20 mouse cellular contexts compared by ENCODE assay signal in genomic region chr5:69522064-69522463, GRCm38 (mm10). TPM values are rescaled to one million over a fixed set of nuclear protein-coding genes. Genes with fewer than 3 reads are reported as not detected.
DNase-seq lines count a peak whose midpoint lies in the region; ATAC-seq and TF ChIP-seq lines count a peak whose summit lies in the region.
"Had no signal": no experiment of that assay in that cellular context is flagged by ENCODE, and none has a peak within 500 bp of the region (broad histone marks: within the 10 kb centered on the region; RNA-seq: fewer than 3 reads in every experiment).

No protein-coding gene starts in this region.

- no peaks in the 10 kb centered on the region for H3K27me3 ChIP-seq in spleen, adult 2 months (ENCODE audit: control insufficient read depth, insufficient read depth, low read length)

- TF ChIP-seq CTCF in gastrocnemius, adult 2 months (IDR thresholded peaks at IDR 0.05), result no peak
- TF ChIP-seq CTCF in spleen, adult 2 months (IDR thresholded peaks at IDR 0.05; ENCODE audit: extremely low read depth, insufficient read depth, insufficient read length, insufficient replicate concordance), result no peak

- H3K27ac ChIP-seq in gastrocnemius, adult 2 months, result no peak overlapping the region
- H3K27ac ChIP-seq in spleen, adult 2 months (ENCODE audit: insufficient read depth, low read length), result no peak overlapping the region
- H3K27ac ChIP-seq: hindbrain, embryonic 14.5 days; left cerebral cortex, adult 2 months had no signal

- peak overlapping the region; percentile 37 for H3K4me3 ChIP-seq in gastrocnemius, adult 2 months
- H3K4me3 ChIP-seq in spleen, adult 2 months (ENCODE audit: extremely low read depth, insufficient read depth, insufficient read length), result peak overlapping the region; percentile 19; the same call in 1 of the 2 replicates
- H3K4me3 ChIP-seq: left cerebral cortex, adult 2 months had no signal

- H3K4me1 ChIP-seq in spleen, adult 2 months (ENCODE audit: control insufficient read depth, insufficient read depth, insufficient read length), result no peaks in the 10 kb centered on the region

- DNase-seq in gastrocnemius, adult 2 months, result no peak
- no peak for DNase-seq in gastrocnemius, adult 18-20 months (ENCODE audit: low spot score)
- DNase-seq in spleen, adult 2 months (ENCODE audit: low read depth in 1 of 2, low spot score in 2 of 2), result no peak
- DNase-seq in spleen, postnatal 4 days (ENCODE audit: low spot score in 2 of 2), result no peak
- DNase-seq in kidney, postnatal 36 days, result no peak
- no peak for DNase-seq in adrenal gland, postnatal 4 days (ENCODE audit: low spot score in 2 of 2)
- DNase-seq: cerebellum, adult 9-10 months; heart, adult 11 months; kidney, adult 9 months; right cerebral cortex, postnatal 25 days; thymus, postnatal 25 days had no signal

- 27% methylated on average over 5 of the region's 5 CpGs for WGBS in spleen, adult 2 months

- intact Hi-C loops in gastrocnemius, adult 2 months (cut with DNase I), result loop anchor here (5.0 kb wide), 1 partner anchor 45 kb away; no protein-coding TSS in a partner anchor

- ATAC-seq in common myeloid progenitor, adult 5-6 weeks (replicated peaks; ENCODE audit: low read depth, poor library complexity, severe bottlenecking), result peak; percentile 69
- ATAC-seq in neutrophil, adult 5-6 weeks (ENCODE audit: extremely low read depth, insufficient number of reproducible peaks, low FRiP score, poor library complexity, severe bottlenecking), result 0 out of 2 replicates have a peak, but pooled peaks have one; percentile 30

- TF ChIP-seq POLR2A in spleen, adult 2 months (IDR thresholded peaks at IDR 0.05; ENCODE audit: low read depth, low read length), result no peak

- H3K36me3 ChIP-seq in spleen, adult 2 months (ENCODE audit: control insufficient read depth, insufficient read depth, low read length), result no peaks in the 10 kb centered on the region

RNA-seq across cellular contexts. Expression of gene Yipf7, which starts 20.4 kb away (rescaled TPM):
- total RNA-seq in gastrocnemius, adult 2 months (2021), result 100 to 1,000 TPM in 1 of 2 experiments, 10 to 100 TPM in 1; 73.2 to 121 TPM
- total RNA-seq in gastrocnemius, adult 18-20 months (2021), result 100 to 1,000 TPM in 1 of 2 experiments, 10 to 100 TPM in 1; 86.5 to 108 TPM
- 0.06 TPM in 1 of 2 replicates, not detected in the other for polyA plus RNA-seq in spleen, adult 2 months (2012; rRNA removed)
- total RNA-seq in common myeloid progenitor, adult 5-6 weeks (2017), result not detected in 2 replicates
- total RNA-seq in neutrophil, adult 5-6 weeks (2017), result not detected in 2 replicates
- total RNA-seq in adrenal gland, postnatal 4 days (2021), result 1 to 10 TPM in 1 of 2 experiments, under 1 TPM in 1; 0.73 to 2.0 TPM
- total RNA-seq: layer of hippocampus, adult 18-20 months; left cerebral cortex, adult 2 months had no signal
- polyA plus RNA-seq: C2C12; embryonic facial prominence, embryonic 11.5 days; hindbrain, embryonic 14.5 days; midbrain, embryonic 11.5 days; Patski had no signal

RNA-seq across cellular contexts. Expression of gene Guf1, which starts 34.7 kb away (rescaled TPM):
- total RNA-seq in gastrocnemius, adult 2 months (2021), result 10 to 100 TPM; 15.2 to 19.0 TPM
- 10 to 100 TPM; 15.7 to 16.0 TPM for total RNA-seq in gastrocnemius, adult 18-20 months (2021)
- polyA plus RNA-seq in spleen, adult 2 months (2012; rRNA removed), result 3.0 and 3.2 TPM in 2 replicates
- 37.5 and 47.5 TPM in 2 replicates for total RNA-seq in common myeloid progenitor, adult 5-6 weeks (2017)
- 25.4 and 25.7 TPM in 2 replicates for total RNA-seq in neutrophil, adult 5-6 weeks (2017)
- 10 to 100 TPM; 36.7 to 37.4 TPM for total RNA-seq in adrenal gland, postnatal 4 days (2021)

Comparison
In these comparisons a context has a peak if more than half of its experiments do, and no peak if none do; other contexts are left out.
1. RNA of gene Yipf7, which starts 20.4 kb away (total RNA-seq): 73.2 to 121 TPM in gastrocnemius, adult 2 months and 86.5 to 108 TPM in gastrocnemius, adult 18-20 months; 0.73 to 2.0 TPM in adrenal gland, postnatal 4 days, not detected in common myeloid progenitor, adult 5-6 weeks and not detected in neutrophil, adult 5-6 weeks; every median in the first group is over 10 times any median in the second.